Mouse (Mus musculus): ENCODE measurements at regions not wholly inside any gene's neighbourhood (a gene's known extent, or its start where the extent isn't known, plus 50 kb on each side); places are given as distances from the start of the nearest gene placed in this dataset.

DNA sequence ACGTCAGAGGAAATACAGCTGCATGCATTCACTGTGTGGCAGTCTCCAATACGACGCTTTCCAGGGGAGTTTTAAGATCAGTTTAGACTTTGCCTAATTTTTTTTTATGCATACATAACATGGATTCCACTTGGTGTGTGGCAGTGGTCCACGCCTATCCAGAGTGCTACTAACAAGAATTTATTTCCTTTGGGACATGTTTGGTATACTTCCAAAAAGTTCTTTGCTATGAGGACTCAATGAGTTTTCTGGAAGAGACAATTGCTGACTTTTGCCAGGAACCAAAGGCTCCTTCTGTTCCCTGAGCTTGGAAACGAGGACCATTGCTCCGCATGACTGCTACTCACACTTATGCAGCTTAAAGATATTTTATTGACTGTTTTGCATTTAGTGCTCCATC lies 59.2 kb downstream of the Marcks start:
- no peak for DNase-seq (ENCODE audit: low read depth, low spot score)

DNA sequence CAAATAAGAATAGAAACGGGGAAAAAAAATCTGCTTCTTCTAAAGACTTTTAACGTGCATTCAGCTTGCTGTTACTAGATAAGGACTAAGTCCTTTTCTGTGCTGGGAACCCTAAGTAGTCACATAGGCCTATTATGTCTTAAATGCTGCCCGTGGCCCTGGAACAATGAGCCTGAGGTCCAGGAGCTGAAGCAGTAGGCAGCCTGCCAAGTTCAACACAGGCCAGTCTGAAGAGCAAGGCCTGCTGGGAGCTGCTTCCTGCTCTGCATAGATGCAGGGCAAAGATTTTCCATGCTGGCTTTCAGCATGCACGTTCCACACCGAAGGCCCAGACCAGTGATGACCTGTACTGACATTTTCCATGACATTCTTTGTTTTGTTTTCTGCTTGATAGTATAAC lies 60.3 kb downstream of the Marcks start:
- no peak for DNase-seq (ENCODE audit: low read depth, low spot score)

DNA sequence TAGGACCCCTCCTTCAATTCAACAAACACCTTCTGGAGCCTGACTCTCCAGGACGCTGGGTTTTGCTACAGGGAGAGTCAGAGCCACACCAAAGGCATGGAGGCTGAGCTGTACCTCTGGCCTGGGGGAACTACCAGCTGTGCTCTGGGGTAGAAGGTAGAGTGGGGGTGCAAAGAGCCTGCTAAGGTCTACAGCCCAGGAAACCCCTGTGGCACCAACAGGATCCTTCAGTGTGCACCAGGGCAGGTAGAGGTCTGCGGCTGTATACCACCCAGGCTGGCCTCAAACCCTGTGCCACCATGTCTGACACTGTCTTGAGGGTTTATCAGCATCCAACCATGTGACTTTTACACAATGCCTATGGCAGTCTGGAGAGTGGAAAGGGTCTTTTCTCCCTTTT lies 61.0 kb downstream of the Marcks start:
- no peak for DNase-seq (ENCODE audit: low read depth, low spot score)

DNA sequence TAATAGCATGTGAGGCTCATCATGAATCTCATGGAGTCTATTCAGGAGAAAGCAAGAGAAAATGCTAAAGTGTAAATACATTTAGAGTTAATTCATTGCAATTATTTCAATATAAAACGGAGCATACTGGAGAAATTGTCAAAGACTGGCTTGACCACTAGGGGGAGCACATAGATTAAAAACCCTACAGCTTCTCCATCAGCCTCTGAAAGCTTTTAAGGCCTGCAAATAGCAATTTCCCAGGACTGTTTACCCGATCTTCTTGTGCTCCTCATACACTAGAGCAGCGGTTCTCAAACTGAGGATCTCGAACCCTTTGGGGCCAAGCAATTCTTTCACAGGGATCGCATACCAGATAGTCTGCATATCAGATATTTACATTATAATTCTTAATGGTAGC lies 65.9 kb downstream of the Marcks start:
- peak; percentile 9 for DNase-seq (ENCODE audit: low read depth, low spot score)

DNA sequence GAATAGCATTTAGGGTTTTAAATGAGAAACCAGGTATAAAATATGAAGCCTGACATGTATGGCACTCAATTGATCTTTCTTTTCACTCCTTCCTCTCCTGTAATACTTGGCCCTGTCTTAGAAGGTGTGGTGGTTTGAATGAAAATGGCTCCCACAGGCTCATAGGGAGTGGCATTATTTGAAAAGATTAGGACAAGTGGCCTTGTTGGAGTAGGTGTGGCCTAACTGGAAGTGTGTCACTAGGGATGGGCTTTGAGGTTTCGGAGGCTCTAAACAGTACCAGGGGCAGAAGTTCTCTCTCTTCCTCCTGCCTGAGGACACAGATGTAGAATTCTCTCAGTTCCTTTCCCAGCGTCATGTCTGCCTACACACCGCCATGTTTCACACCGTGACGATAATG lies 66.7 kb downstream of the Marcks start:
- no peak for DNase-seq (ENCODE audit: low read depth, low spot score)

DNA sequence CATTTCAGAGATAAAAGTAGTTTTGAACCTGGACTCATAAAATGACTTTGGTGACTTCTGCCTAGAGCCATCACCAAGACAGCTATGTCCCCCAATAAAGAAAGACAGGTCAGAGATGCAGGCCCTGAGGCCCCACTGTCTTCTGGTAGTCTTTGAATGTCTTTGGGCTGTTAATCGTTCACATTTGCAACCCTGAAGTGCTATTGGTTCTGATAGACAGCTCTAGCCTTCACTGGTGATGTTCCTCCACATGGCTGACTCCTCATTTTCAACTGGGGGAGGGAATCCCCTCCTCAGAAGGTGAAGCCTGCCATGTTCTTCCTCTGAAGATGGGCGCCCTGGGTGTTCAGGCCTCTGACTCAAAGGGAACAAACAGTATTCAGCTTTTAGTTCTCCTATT lies 67.3 kb downstream of the Marcks start:
- no peak for DNase-seq (ENCODE audit: low read depth, low spot score)

Data from c-Kit-negative CD71-positive TER-119-positive erythroid progenitor cells, embryonic 14.5 days (primary cell).